Mouse (Mus musculus) hindbrain, embryonic 10.5 days (tissue): Measurements from ENCODE around the gene Ak8. TPM values are rescaled to one million over a fixed set of nuclear protein-coding genes. Genes with fewer than 3 reads are reported as not detected.

Source experiments
- DNase-seq: peaks from one replicate; pipeline ENCODE4 v3.0.0-alpha.2; 2017; ENCODE audit warnings: low spot score
- H3K27ac ChIP-seq: fragments of 300-500 bp; sonication (generic); 2 replicates; pipeline ENCODE4 v1.5.1; 2016; ENCODE audit warnings: mild to moderate bottlenecking, moderate library complexity
- H3K27me3 ChIP-seq: fragments of 300-500 bp; sonication (generic); 2 replicates; pipeline ENCODE4 v1.6.1; 2016; ENCODE audit warnings: mild to moderate bottlenecking; ENCODE audit not compliant: poor library complexity, insufficient read depth, severe bottlenecking
- H3K36me3 ChIP-seq: fragments of 300-500 bp; sonication (generic); 2 replicates; pipeline ENCODE4 v1.6.1; 2016; ENCODE audit warnings: mild to moderate bottlenecking, moderate library complexity
- H3K4me1 ChIP-seq: fragments of 300-500 bp; sonication (generic); replicated peaks from 2 replicates; pipeline ENCODE4 v1.6.1; 2016; ENCODE audit warnings: mild to moderate bottlenecking
- H3K4me3 ChIP-seq: fragments of 300-500 bp; sonication (generic); 2 replicates; pipeline ENCODE4 v1.5.1; 2016; ENCODE audit warnings: mild to moderate bottlenecking, moderate library complexity
- H3K9me3 ChIP-seq: fragments of 300-500 bp; sonication (generic); 2 replicates; pipeline ENCODE4 v1.6.1; 2016; ENCODE audit warnings: mild to moderate bottlenecking, moderate library complexity
- WGBS: fragments of 180-500 bp; shearing (Covaris S2); methylation state at CpG from one replicate; pipeline ENCODE4 v1.1.7; 2016; 5-methylcytosine and 5-hydroxymethylcytosine counted together
- polyA plus RNA-seq: library from polyadenylated mRNA; unstranded; fragments of >200 nt; fragmentation: Nextera tagmentation; extraction: Ambion mirVana; gene quantifications from 2 replicates; pipeline ENCODE4 v1.2.1, GENCODE M21; 2016

Ak8 gene
- polyA plus RNA-seq, 1 experiment from 2014 or later: 1.7 TPM

- no peak for DNase-seq
- no peaks in the 10 kb centered on the region for H3K4me1 ChIP-seq
- no peak overlapping the region for H3K27ac ChIP-seq
- H3K36me3 ChIP-seq: peaks cover 97% of the 10 kb centered on the region
- no peaks in the 10 kb centered on the region for H3K27me3 ChIP-seq
- H3K4me3 ChIP-seq: no peak overlapping the region
- no peaks in the 10 kb centered on the region for H3K9me3 ChIP-seq
- WGBS: 95% methylated on average over 8 of the region's 8 CpGs
These were observed 160.9 kb downstream of the Ak8 start for GRCm38 (mm10) chr2:28860678-28861423.

Other genes starting within 250 kb of the Ak8 start
- 2.3 and 3.6 TPM in 2 replicates for gene 1700007K13Rik, start 233.8 kb upstream of the Ak8 start, polyA plus RNA-seq
- gene Mrps2, start 232.1 kb upstream of the Ak8 start, polyA plus RNA-seq: 61.7 and 63.1 TPM in 2 replicates
- gene Gbgt1, start 203.3 kb upstream of the Ak8 start, polyA plus RNA-seq: 0.14 TPM in 1 of 2 replicates, not detected in the other
- 0.70 TPM in 1 of 2 replicates, not detected in the other for gene Gm10134, start 194.1 kb upstream of the Ak8 start, polyA plus RNA-seq
- gene Ralgds, start 187.0 kb upstream of the Ak8 start, polyA plus RNA-seq: 48.5 and 67.5 TPM in 2 replicates
- not detected in 2 replicates for gene Cel, start 136.8 kb upstream of the Ak8 start, polyA plus RNA-seq
- gene Gtf3c5, start 116.4 kb upstream of the Ak8 start, polyA plus RNA-seq: 59.8 and 61.0 TPM in 2 replicates
- 3.4 and 4.7 TPM in 2 replicates for gene Gfi1b, start 78.2 kb upstream of the Ak8 start, polyA plus RNA-seq
- gene Tsc1, start 58.9 kb upstream of the Ak8 start, polyA plus RNA-seq: 21.8 and 23.8 TPM in 2 replicates
- 4.4 TPM in 2 replicates for gene Spaca9, start 437 bp upstream of the Ak8 start, polyA plus RNA-seq
- gene Gtf3c4, start 140.2 kb downstream of the Ak8 start, polyA plus RNA-seq: 21.1 and 23.7 TPM in 2 replicates
- gene Ddx31, start 140.2 kb downstream of the Ak8 start, polyA plus RNA-seq: 16.7 and 21.5 TPM in 2 replicates
- 10.8 and 18.4 TPM in 2 replicates for gene Barhl1, start 216.5 kb downstream of the Ak8 start, polyA plus RNA-seq